Mouse (Mus musculus) adrenal gland, adult 8-10 months (tissue): ENCODE data around the gene Strada. TPM values are rescaled to one million over a fixed set of nuclear protein-coding genes. Genes with fewer than 3 reads are reported as not detected.
"Not testable (repeated sequence)": the region's sequence is repeated elsewhere in the genome, so short reads cannot be mapped to it uniquely, and the experiment has no call there.

Experiments
- DNase-seq: peaks from one replicate; pipeline ENCODE4 v3.0.0; 2022
- total RNA-seq, 4 experiments: library from RNA; stranded (reverse); gene quantifications; 2 replicates each; pipeline ENCODE4 v1.2.4; 2022

Gene Strada
- total RNA-seq = 10 to 100 TPM; 15.1 to 26.8 (median 19.3) TPM

DNA sequence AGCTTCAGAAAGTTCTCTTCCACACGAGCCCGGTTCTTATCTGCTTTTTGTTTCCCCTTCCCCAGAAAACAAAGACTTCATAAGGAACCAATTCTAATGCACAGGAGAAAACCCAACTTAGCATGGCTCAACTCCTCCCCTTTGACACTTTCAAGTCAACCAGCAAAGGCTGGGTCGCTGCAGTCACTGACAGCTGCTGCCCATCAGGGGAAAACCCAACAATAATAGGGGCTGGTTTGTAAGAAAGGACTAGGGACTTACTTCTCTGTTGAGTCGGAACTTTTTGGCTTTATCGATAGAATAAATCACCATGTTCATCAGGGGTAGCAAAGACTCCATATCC lies at the start of gene Strada:
Gene Strada, minus strand, starts transcription at position 46 of the 343 bp plus-strand sequence.
- DNase-seq = no peak

DNA sequence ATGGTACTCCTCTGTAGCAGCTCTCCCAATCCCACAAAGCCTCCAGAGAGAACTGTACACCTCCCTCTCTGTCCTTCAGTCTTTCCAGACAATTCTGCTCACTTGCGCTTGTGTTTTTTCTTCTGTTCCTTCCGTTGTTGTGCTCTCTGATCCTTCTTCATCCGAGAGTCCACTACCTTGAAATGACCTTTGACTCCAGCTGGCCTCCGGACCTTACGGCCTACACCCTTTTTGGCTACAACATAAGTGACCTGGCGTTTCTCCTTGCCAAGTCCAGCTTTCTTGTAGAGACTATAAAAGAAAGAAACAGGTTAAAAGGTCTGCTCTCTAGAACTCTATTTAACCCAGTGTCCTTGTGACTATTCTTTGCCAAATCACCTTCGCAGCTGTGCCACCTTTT lies 47.4 kb upstream of the Strada start:
- DNase-seq = no peak

DNA sequence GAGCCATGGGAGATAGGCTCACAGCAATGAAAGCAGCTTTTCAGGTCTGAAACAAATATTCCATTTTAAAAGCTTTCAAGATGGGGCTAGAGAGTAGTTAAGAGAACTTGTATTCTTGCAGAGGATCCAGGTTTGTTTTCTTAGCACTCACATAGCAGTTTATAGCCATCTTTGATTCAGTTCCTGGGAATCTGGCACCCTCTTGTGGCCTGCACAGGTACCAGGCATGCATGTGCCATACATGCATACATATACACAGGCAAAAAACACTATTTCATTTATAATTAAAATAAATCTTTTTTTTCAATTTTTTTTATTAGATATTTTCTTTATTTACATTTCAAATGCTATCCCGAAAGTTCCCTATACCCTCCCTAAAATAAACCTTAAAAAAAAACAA lies 44.9 kb upstream of the Strada start:
- no peak for DNase-seq

DNA sequence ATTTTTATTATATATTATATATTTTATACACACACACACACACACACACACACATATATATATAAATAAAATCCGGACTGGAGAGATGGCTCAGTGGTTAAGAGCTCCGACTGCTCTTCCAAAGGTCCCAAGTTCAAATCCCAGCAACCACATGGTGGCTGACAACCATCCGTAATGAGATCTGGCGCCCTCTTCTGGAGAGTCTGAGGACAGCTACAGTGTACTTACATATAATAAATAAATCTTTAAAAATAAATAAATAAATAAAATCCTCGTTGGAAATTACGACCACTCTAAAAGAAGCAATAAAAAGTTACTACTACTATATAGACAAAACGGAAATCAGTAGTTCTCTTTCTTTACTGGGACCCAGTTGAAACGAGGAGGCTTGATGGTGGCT lies 32.0 kb upstream of the Strada start:
- DNase-seq = not testable (repeated sequence)

DNA sequence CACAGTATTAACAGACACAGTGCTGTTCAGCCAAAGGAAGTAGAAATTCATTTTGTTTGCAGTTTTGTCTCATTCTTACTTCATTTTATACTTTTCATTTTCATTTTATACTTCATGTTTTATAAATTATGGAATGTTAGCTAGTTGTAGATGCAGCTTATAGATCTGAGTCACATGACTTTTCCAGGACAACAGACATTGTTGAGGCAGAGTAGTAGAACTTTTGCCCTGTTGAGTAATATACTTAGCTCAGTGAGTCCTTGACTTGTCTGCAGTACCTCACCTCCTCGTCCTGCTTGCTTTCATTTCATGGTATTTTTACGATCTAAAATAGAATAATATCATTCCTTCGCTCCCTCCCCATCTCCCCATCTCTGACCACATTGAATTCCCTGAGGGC lies 18.6 kb upstream of the Strada start:
- DNase-seq = no peak

DNA sequence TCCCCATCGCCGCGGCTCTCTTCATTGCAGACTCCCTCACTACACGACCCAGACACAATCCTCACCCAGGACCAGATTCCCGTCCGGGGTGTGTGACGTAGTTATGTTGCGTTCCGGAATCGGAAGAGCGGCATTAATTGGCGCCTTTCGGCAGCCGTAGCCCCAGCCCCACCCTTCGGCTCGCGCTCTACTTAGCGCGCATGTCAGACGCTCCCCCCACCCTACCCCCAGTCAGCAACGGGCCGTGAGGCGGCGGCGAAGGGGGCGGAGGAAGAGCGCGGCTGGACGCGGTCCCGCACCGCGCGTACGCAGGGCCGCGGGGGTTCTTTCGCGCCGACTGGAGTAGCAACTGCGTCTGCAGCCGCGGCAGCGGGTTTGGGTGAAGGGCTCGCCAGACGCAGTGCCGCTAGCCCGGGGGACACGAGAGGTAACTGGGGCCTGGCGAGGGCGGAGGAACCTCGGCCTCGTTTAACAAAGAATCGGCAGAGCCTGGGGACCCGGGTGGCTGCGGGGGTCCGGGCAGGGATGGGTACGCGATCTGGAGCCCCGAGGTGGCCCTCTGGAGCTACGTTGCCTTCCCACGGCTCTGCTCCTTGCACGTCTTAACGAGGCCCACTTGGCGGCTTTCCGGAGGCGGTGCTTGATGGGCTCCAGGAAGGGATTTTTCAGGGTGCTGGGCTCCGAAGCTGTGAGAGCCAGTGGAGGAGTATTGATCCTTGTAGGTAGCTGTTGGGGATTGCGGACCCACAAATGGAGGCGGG lies 14.9 kb upstream of the Strada start, which contains the start of gene Ddx42:
Gene Ddx42, plus strand, starts transcription at position 197 of the 761 bp plus-strand sequence.
- peak; percentile 89 for DNase-seq

DNA sequence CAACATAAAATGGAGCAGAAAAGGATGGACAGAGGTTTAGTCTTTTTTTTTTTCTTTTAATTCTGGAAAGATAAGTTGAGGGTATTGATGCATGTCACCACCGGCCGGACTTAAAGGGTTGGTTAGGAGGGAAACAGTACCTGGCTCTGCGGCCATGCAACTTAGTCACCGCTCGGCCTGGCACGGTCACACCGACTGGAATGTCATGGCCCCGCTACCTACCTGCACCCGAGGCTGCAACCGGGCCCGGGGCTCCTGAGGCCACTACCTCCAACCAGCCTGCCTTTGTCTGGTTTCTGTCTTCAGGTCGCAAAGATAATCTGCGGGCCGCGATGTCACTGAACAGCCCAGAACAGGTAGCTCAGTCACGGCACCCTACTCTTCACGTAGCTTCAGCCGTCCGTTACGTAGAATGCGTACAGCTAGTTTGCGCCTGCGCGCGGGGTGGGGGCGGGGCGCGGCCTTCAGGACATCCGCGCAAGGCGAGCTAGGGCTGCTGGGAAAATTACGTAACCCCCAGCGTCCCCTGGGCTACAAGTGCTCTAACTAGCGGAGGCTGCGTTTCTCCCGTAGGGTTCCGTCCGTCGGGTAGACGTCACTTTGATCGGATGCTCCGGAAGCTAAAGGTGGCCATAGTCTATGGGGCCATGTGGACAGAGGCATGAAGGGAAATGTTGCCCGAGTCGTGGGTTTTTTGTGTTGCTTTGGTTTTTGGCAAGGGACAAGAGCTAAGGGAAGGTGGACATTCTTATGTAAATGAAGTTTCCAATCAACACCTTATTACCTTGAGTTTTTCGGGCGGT lies 14.2 kb upstream of the Strada start, which contains the start of gene Ccdc47:
Gene Ccdc47, minus strand, starts transcription at position 418 of the 803 bp plus-strand sequence.
- peak; percentile 97 for DNase-seq

DNA sequence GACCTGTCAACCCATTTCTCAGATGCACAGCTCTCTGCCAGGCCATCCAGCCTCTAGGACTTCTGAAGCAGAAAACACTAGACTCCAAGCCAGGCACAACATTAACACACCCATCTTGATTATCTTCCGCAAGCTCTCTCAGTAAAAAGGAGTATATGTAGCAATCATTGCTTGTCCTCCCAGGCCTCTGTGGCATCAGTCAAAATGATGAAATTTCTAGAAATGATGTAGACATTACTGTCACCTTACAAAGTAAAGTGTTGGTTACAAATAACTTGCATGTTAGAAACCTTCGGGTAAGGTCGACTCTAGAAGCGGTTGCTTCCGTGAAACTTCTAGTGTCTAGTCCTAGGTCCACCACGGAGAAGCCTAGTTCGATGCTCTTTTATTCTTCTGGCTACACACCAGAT lies 13.5 kb upstream of the Strada start:
- DNase-seq = no peak

DNA sequence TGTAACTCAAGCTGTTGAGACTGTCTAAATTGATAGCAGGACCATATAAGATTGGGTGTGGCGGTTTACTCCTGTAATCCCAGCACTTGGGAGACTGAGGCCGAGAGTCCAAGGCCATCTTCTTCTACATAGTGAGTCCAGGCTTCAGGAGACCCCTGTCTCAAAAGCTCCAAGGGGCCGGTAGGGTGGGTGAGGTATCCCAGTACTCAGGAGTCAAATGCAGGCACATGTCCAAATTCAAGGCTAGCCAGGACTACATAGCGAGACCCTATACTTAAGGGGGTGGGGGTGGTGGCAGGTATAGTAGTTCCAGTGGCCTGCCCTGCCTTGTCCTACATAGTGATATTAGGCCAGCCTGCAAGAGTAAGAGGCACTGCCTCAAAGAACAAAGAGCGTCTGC lies 12.9 kb upstream of the Strada start:
- DNase-seq = no peak

DNA sequence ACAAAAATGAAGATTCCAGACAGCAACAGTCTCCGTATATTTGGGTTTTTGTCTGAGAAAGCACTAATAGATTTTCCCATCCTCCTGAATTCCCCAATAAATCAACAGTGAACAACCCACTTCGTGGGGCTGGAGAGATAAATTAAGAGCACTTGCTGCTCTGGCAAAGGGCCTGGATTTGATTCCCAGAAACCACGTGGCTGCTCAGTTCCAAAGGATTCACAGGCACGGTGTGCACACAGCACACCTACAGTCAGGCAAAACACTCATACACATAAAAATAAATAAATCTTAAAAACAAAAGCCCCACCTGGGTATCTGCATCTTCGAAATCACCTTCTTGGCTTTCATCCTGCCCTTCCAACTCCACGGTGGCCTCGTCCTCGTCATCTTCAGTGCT lies 10.8 kb upstream of the Strada start:
- no peak for DNase-seq

DNA sequence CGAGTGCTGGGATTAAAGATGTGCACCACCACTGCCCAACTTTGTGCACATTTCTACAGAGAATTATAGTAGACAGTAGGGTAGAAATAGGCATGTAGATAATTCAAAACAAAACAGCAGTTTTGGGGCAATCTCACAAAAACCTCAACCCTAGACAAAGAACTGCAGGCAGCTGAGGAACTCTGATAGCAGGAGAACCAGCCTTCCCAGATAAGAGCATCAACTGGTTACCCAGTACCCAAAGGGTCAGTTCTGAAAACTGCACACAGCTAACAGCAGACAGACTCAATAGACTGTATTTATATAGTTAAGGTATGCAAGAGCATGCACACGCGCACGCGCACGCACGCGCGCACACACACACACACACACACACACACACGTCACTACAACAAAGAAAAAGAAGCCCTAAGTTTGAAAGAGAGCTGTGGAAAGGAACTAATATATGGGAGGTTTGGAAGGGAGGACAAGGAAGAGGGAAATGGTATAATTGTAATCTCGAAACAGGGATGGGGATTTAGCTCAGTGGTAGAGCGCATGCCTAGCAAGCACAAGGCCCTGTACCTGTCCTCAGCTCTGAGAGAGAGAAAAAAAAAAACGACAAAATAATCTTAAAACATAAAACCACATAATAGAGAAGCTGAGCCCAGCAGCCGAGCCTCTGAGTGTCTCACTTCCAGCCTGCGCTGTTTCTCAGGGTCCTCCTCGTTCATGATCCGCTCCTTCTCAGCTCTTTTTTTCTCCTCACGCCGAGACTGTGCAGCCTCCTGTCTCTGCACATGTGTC lies 438 bp downstream of the Strada start:
- no peak for DNase-seq

DNA sequence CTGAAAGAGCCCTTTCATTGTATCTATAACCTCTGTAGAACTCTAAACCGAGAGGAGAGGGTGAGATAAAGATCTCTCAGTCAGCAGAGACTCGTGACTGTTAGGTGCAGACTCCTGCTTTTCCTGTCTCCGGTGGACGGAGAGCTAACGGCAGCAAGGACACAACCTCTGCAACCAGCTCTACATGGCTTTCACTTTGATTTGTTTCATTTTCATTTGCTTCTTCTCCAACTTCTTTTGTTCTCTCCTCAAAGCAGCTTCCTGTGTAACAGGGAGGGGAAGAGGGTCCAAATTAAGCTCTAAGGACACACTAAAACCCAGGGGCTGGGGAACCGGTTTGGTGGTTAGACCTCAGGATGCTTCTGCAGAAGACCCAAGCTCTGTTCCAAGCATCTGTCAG lies 1.2 kb downstream of the Strada start:
- DNase-seq = no peak

DNA sequence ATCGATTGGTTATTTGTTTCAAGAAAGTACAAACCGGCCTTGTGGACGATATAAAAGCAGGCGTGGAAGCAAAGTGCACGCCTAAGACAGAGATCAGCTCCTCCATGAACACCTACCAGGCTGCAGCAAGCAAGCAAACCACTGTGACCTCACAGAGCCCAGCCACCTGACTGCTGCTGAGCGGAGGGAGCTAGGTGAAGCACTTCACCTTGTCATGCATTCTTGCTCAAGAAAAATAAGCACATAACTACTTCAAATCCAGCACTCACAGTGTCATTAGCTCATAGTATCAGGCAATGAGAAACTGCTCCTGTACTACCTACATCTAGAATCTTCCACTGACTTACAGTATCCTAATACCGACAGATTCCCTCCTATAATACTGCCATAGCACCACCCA lies 2.0 kb downstream of the Strada start:
- not testable (repeated sequence) for DNase-seq

DNA sequence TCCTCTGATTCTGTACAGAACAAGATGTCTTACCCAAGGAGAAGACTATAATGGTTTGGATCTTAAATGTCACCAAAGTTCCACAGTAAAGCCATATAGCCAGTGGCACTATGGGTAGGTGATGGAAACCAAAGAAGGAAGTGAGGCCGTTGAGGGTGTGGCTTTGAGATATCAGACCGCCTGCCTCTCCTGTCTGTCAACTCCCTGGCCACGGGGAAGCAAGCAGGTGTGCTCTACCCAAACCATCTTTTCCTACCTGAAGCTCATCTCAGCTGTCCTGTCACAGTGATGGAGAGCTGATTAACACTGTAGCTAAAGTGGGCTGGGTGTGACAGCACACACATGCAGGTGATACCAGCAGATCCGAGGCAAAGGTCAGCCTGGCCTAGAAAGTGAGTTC lies 3.7 kb downstream of the Strada start:
- no peak for DNase-seq

DNA sequence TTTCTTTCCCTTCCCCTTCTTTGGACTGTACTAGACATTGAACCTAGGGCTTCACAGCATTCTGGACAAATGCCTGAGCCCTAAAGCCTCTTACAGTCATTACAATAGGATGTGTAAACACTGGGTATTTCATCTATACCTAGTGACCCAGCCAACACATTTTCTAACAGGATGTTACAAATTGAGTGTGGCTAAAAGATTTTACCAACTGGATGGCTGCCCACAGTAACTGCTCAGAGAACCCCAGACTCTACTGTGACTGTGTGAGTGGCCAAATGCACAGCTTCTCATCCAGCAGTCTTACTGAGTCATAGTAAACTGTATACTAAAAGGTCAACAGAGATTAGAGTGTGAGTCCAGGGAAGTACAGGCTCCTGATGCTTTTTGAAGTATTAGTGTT lies 6.6 kb downstream of the Strada start:
- DNase-seq = no peak

DNA sequence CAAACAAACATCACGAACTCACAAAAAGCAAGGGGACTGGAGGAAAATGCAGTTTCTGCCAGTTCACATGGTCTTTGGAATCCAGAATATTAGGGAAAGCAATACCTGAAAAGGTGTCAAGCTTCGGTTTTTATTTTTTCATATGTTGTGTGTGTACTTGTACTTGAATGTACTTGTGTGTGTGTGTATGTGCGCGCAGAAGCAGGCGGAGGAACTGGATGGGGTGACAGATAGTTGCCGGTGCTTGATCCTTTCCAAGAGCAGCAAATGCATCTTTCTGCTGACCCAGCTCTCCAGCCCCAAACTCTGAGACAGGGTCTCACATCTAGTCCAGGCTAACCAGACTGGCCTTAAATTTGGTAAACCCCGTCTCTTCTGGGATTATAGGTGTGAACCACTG lies 7.1 kb downstream of the Strada start:
- DNase-seq = no peak

DNA sequence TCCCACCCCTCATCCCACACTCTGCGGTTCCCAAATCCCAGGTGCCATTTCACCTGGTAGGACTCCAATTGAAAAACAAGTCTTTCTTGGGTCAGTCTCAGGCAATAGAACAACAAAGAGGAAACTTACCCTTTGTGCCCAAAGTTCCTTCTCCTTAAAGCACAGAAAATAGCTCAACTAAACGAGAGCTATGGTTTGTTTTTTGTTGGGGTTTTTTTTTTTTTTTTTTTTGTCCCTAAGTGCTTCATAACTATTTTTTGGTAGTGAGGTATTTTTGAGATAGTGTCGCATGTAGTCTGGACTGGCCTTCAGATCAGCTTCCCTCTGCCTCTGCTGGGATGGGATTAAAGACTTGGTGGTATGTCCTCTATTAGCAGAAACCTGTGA lies 7.8 kb downstream of the Strada start:
- no peak for DNase-seq

DNA sequence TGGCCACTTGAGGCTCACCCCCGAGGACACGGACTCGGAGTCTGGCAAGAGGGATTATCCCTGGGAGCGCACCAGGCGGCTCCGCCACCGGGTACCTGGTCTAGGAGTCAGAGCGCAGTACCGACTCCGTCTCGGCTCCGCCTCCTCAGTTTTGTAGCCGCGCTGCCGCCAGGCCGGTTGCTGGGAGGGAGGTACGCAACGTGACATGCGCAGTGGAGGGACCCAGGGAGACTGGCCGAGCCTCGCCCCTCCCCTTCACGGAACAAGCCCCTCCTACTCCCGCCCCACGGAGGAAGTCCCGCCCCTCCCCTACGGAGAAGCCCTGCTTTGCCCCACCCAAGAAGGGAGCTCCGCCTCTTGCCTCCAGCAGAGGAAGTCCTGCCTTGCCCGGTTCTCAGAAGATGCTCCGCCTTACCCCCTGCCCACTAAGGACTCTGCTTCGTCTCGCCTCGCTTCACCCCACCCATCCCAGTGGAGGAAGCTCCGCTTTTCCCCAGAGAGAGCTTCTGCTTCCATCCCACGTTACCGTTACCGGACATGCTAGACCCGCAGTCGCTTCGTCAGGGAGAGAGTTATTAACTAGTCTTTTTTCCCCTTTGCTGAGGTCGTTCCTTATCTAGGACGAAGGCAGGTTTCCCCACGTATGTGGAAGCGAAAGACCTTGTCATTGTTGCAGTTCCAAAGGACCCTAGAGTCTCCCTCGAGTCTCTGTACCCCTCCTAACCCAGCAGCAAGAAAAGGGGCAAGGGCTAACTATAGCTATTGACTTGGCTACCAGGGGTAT lies 8.4 kb downstream of the Strada start:
- DNase-seq = peak; percentile 96

DNA sequence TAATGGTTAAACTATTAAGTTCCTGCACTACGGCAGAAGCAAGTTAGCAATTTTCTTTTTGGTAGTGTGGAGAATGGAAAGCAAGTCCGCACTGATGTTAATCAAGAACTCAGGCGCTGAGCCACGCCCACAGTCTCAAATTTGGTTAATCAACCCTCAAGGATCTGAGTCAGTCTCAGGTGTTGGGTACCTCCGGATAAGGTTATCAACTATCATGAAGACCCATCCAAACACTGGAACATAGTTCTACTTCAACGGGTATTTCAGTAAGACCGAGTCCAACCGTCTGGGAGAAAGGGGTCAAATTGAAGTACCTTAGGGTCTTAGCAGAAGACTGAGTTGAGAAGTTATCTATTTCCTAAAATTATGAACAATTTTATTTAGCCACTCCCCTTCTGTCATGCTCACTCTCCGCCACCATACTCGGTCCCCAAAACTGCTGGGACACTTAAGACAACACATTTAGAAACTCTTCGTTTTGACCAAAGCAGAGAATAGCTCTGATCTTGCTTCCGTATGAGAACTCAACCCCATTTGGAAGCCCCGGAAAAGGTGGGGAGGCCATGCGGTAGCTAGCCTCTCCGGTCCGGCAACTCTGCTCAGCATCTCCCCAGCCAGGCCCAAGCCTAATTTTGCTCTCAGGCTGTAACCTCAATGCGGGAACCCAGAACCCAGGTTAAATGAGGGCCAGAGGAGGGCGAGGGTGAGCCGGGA lies 9.2 kb downstream of the Strada start:
- no peak for DNase-seq

DNA sequence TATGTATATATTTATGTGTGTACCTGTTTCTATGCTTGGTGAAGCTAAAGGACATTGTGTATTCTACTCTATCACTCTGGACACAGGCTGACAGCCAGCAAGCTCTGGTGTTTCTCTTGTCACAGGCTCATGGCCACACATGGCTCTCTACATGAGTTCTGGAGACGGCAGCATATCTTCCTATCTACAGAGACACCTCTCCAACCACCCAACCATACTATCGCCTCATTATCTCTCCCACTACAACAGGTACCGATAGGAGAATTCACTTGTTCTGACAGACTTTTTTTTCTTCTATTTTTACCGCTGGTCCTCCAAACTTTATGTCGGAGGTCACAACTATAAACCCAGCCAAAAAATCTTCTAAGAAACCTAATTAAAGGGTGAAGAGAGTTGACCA lies 9.7 kb downstream of the Strada start:
- no peak for DNase-seq

DNA sequence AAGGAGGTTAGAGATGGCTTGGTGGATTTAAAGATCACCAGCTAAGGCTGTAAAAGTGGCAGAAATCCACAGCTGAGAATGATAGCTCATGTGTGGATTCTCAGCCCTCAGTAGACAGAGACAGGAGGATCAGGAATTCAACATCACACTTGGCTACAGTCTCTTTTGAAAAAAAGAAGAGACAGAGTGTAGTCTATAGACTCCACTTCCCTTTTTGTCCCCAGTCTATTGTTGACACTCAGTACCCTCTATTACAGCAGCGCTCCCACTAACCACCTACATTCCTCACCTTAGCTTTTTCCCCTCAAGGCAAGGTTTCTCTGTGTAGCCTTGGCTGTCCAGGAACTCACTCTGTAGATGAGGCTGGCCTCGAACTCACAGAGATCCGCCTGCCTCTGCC lies 10.3 kb downstream of the Strada start:
- DNase-seq = no peak

DNA sequence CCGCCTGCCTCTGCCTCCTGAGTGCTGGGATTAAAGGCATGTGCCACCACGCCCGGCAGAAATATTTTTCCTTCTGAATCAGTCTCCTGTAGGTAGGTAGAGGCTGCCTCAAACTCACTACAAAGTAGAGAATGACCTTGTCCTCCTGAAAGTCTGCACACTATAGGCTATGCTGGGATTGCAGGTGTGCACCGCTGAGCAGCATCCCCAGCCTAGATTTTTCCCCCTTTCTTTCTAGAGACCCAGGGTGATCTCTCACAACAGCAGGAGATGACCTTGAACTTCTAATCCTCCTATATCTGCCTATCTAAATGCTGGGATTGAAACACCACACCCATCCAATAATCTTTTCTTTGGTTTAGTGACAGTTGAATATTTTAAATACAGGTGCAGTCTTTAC lies 14.6 kb downstream of the Strada start:
- DNase-seq = no peak
